In genomic region chr16:97962151-97962948, GRCm38 (mm10) we compare ENCODE assay signal across 8 mouse cellular contexts. TPM values are rescaled to one million over a fixed set of nuclear protein-coding genes. Genes with fewer than 3 reads are reported as not detected.
DNase-seq lines count a peak whose midpoint lies in the region; ATAC-seq and TF ChIP-seq lines count a peak whose summit lies in the region.

Gene C2cd2 (minus strand): TSS chr16:97962598.
Gene Zbtb21 (minus strand): TSS chr16:97962622.

- peak; percentile 97 for DNase-seq in 3T3-L1 (ENCODE audit: low read depth, low spot score)
- DNase-seq in adrenal gland, postnatal 4 days (ENCODE audit: low spot score in 2 of 2), result peak; percentile 92 to 96
- DNase-seq in embryonic facial prominence, embryonic 14.5 days (ENCODE audit: low spot score), result peak; percentile 98
- DNase-seq in heart, adult 8-10 months (ENCODE audit: low spot score), result peak; percentile 96
- peak; percentile 98 for DNase-seq in kidney, adult 9 months
- peak; percentile 96 for DNase-seq in limb, embryonic 14.5 days (ENCODE audit: low spot score)
- DNase-seq in midbrain, postnatal 0 days (ENCODE audit: low spot score), result peak; percentile 98
- DNase-seq in spleen, postnatal 14 days (ENCODE audit: low spot score in 2 of 2), result peak; percentile 89

- peak within 1 kb of the TSS; percentile 95 for H3K9ac ChIP-seq in embryonic facial prominence, embryonic 14.5 days (ENCODE audit: low read depth, low read length)
- peak within 1 kb of the TSS; percentile 88 for H3K9ac ChIP-seq in limb, embryonic 14.5 days (ENCODE audit: low read depth, low read length, severe bottlenecking)
- peak within 1 kb of the TSS; percentile 86 for H3K9ac ChIP-seq in midbrain, postnatal 0 days (replicated peaks; ENCODE audit: low read length, poor library complexity, severe bottlenecking)

- 0 out of 2 replicates have a peak, but pooled peaks have one; percentile 10 for TF ChIP-seq CTCF in midbrain, postnatal 0 days (IDR thresholded peaks at IDR 0.05)

- H3K27ac ChIP-seq in embryonic facial prominence, embryonic 14.5 days (replicated peaks; ENCODE audit: low read depth, low read length), result peak within 1 kb of the TSS; percentile 98
- H3K27ac ChIP-seq in limb, embryonic 14.5 days (replicated peaks; ENCODE audit: low read depth, low read length), result peak within 1 kb of the TSS; percentile 99
- peak within 1 kb of the TSS; percentile 96 for H3K27ac ChIP-seq in midbrain, postnatal 0 days (ENCODE audit: low read depth, low read length)

- peak; percentile 98 for ATAC-seq in embryonic facial prominence, embryonic 14.5 days (ENCODE audit: low read depth)
- peak; percentile 98 for ATAC-seq in limb, embryonic 14.5 days (ENCODE audit: low FRiP score, low read depth)
- ATAC-seq in midbrain, postnatal 0 days (ENCODE audit: low FRiP score), result peak; percentile 99

- H3K27me3 ChIP-seq in embryonic facial prominence, embryonic 14.5 days (replicated peaks; ENCODE audit: control insufficient read depth, insufficient read depth, low read length), result no peaks in the 10 kb centered on the region
- H3K27me3 ChIP-seq in limb, embryonic 14.5 days (ENCODE audit: control insufficient read depth, insufficient read depth, low read length), result no peaks in the 10 kb centered on the region
- H3K27me3 ChIP-seq in midbrain, postnatal 0 days (ENCODE audit: insufficient read depth, low read length), result no peaks in the 10 kb centered on the region

- TF ChIP-seq POLR2A in limb, embryonic 14.5 days (IDR thresholded peaks at IDR 0.05; ENCODE audit: borderline replicate concordance, extremely low read depth, insufficient read depth, insufficient read length), result peak; percentile 94; the same call in 1 of the 2 replicates

- peaks cover 8% of the 10 kb centered on the region; the same call in 1 of the 2 replicates for H3K4me1 ChIP-seq in embryonic facial prominence, embryonic 14.5 days (ENCODE audit: control insufficient read depth, insufficient read depth, low read length)
- H3K4me1 ChIP-seq in limb, embryonic 14.5 days (ENCODE audit: control insufficient read depth, insufficient read depth, low read length), result peaks cover 3% of the 10 kb centered on the region; the same call in 1 of the 2 replicates
- no peaks in the 10 kb centered on the region for H3K4me1 ChIP-seq in midbrain, postnatal 0 days (ENCODE audit: insufficient read depth, low read length)

- H3K36me3 ChIP-seq in embryonic facial prominence, embryonic 14.5 days (ENCODE audit: control insufficient read depth, insufficient read depth, low read length), result no peaks in the 10 kb centered on the region
- H3K36me3 ChIP-seq in limb, embryonic 14.5 days (ENCODE audit: control insufficient read depth, insufficient read depth, low read length), result no peaks in the 10 kb centered on the region
- 0 out of 2 replicates have a peak, but pooled peaks cover 2% of the 10 kb centered on the region for H3K36me3 ChIP-seq in midbrain, postnatal 0 days (ENCODE audit: insufficient read depth, low read length)

- peak within 1 kb of the TSS; percentile 89 for H3K4me3 ChIP-seq in embryonic facial prominence, embryonic 14.5 days (ENCODE audit: low read depth, low read length)
- peak within 1 kb of the TSS; percentile 85 for H3K4me3 ChIP-seq in limb, embryonic 14.5 days (replicated peaks; ENCODE audit: low read length)
- H3K4me3 ChIP-seq in midbrain, postnatal 0 days (ENCODE audit: low read depth, low read length), result peak within 1 kb of the TSS; percentile 64

- WGBS in embryonic facial prominence, embryonic 14.5 days, result under 1% methylated on average over 35 of the region's 78 CpGs
- under 1% methylated on average over 69 of the region's 78 CpGs for WGBS in limb, embryonic 14.5 days
- WGBS in midbrain, postnatal 0 days, result under 1% methylated on average over 78 of the region's 78 CpGs

- no peaks in the 10 kb centered on the region for H3K9me3 ChIP-seq in embryonic facial prominence, embryonic 14.5 days (ENCODE audit: control insufficient read depth, low read length)
- no peaks in the 10 kb centered on the region for H3K9me3 ChIP-seq in limb, embryonic 14.5 days (ENCODE audit: control insufficient read depth, low read length)
- no peaks in the 10 kb centered on the region for H3K9me3 ChIP-seq in midbrain, postnatal 0 days (ENCODE audit: low read length)

- H3K4me2 ChIP-seq in embryonic facial prominence, embryonic 14.5 days (ENCODE audit: low read depth, low read length), result peak within 1 kb of the TSS; percentile 74
- peak within 1 kb of the TSS; percentile 70 for H3K4me2 ChIP-seq in limb, embryonic 14.5 days (replicated peaks; ENCODE audit: low read depth, low read length, severe bottlenecking)
- peak within 1 kb of the TSS; percentile 67 for H3K4me2 ChIP-seq in midbrain, postnatal 0 days (ENCODE audit: low read depth, low read length, poor library complexity, severe bottlenecking)

RNA-seq across cellular contexts. Expression of gene C2cd2, which starts in this region (rescaled TPM):
- total RNA-seq in adrenal gland, postnatal 4 days (2021), result 10 to 100 TPM; 26.2 to 27.3 TPM
- polyA plus RNA-seq in embryonic facial prominence, embryonic 14.5 days (2014; fragmentation: Nextera tagmentation; extraction: Ambion mirVana), result 22.0 and 24.5 TPM in 2 replicates
- 10 to 100 TPM; 18.7 to 27.2 (median 24.4) TPM for total RNA-seq in heart, adult 8-10 months (2022)
- 12.0 and 14.2 TPM in 2 replicates for polyA plus RNA-seq in limb, embryonic 14.5 days (2012; rRNA removed)
- polyA plus RNA-seq in limb, embryonic 14.5 days (2014; fragmentation: Nextera tagmentation; extraction: Ambion mirVana), result 21.7 and 22.2 TPM in 2 replicates
- 22.4 and 27.0 TPM in 2 replicates for total RNA-seq in midbrain, postnatal 0 days (2014; rRNA removed)
- 12.1 and 13.2 TPM in 2 replicates for polyA plus RNA-seq in midbrain, postnatal 0 days (2015; fragmentation: Nextera tagmentation; extraction: Ambion mirVana)

RNA-seq across cellular contexts. Expression of gene Zbtb21, which starts in this region (rescaled TPM):
- total RNA-seq in adrenal gland, postnatal 4 days (2021), result 10 to 100 TPM; 29.7 to 32.0 TPM
- 14.1 and 14.3 TPM in 2 replicates for polyA plus RNA-seq in embryonic facial prominence, embryonic 14.5 days (2014; fragmentation: Nextera tagmentation; extraction: Ambion mirVana)
- 10 to 100 TPM in 3 of 4 experiments, 1 to 10 TPM in 1; 7.3 to 10.4 (median 10.2) TPM for total RNA-seq in heart, adult 8-10 months (2022)
- 17.3 and 20.0 TPM in 2 replicates for polyA plus RNA-seq in limb, embryonic 14.5 days (2012; rRNA removed)
- polyA plus RNA-seq in limb, embryonic 14.5 days (2014; fragmentation: Nextera tagmentation; extraction: Ambion mirVana), result 11.9 and 14.5 TPM in 2 replicates
- 30.5 and 40.9 TPM in 2 replicates for total RNA-seq in midbrain, postnatal 0 days (2014; rRNA removed)
- polyA plus RNA-seq in midbrain, postnatal 0 days (2015; fragmentation: Nextera tagmentation; extraction: Ambion mirVana), result 9.4 and 9.5 TPM in 2 replicates

Comparison
In these comparisons a context has a peak if more than half of its experiments do, and no peak if none do; other contexts are left out.
1. Peak in every context shown above with its lines: DNase-seq, ATAC-seq, H3K4me3 ChIP-seq and H3K27ac ChIP-seq.